Mouse (Mus musculus): ENCODE results near the gene Tdrd1. TPM values are rescaled to one million over a fixed set of nuclear protein-coding genes. Genes with fewer than 3 reads are reported as not detected.

Gene Tdrd1
- polyA plus RNA-seq, 1 experiment: not detected

DNA sequence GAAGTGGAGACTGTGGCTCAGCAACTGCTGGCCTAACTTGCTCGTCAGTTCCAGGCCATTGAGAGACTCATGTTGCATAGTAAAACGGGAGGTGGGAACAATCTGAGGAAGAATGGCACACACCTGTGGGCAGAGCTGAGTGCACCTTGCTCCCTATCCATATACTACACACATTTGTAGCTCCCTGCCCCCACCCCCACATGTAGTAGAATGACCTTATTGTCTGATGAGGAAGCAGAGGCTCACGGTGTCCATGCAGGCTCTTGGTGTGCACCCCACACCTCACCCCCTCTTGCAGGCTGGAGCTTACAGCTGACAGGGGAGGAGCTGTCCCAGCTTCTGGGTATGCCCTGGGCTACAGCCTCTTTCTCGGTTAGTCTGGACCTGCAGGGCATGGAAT is 41.7 kb downstream of the Tdrd1 start:
- no peak overlapping the region for H3K27ac ChIP-seq (ENCODE audit: insufficient read depth, low read depth, low read length)
- TF ChIP-seq CTCF (IDR thresholded peaks at IDR 0.05; ENCODE audit: low read depth, low read length) (no peak), POLR2A (IDR thresholded peaks at IDR 0.05; ENCODE audit: borderline replicate concordance, low read depth, low read length) (no peak)
- H3K4me3 ChIP-seq (ENCODE audit: insufficient read depth, low read length): no peak overlapping the region

DNA sequence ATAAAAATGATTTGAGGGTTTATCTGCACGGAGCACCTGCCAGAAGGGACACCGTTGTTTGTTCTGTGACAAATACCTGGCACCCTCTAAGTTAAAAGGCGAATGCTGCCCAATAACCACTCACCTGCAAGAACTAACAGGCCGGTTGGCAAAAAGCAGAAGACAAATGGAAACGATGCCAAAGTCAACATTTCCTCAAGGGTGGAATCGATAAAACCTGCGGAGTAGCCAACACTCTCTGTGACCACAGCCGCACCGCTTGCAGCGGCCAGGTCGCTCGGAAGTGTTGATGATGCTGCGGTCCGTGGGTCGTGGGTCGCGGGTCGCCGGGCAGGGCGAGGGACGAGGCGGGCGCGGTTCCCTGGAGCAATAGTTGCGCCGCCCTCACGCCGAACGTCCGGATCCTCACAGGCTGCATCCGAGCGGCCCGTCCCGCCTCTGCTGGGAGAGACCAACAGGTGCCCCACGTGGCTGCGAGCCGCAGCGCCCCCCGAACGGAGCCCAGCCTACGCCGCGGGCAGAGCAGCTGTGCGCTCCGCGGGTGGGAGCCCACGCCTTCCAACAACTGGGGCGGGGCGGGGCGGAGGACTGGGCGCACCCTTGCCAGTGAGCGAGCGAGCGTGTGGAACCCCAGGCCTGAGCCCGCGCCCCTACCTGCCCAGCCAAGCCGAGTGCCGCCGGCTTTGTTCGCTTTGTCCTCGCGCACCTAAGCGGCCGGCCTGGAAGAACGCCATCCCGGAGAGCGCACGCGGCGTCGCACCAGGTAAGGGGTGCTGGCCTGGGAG is 48.0 kb downstream of the Tdrd1 start, which contains the start of gene Vwa2:
Vwa2 (plus strand) TSS at position 434 of the 785 bp plus-strand sequence.
- no peak for TF ChIP-seq POLR2A (IDR thresholded peaks at IDR 0.05; ENCODE audit: borderline replicate concordance, low read depth, low read length)
- TF ChIP-seq CTCF (IDR thresholded peaks at IDR 0.05; ENCODE audit: low read depth, low read length): no peak
- no peaks in the 10 kb centered on the region for H3K4me1 ChIP-seq (ENCODE audit: control insufficient read depth, insufficient read depth, low read length)
- H3K4me3 ChIP-seq (ENCODE audit: insufficient read depth, low read length): no peak within 1 kb of the TSS
- no peak within 1 kb of the TSS for H3K27ac ChIP-seq (ENCODE audit: insufficient read depth, low read depth, low read length)

More for the DNA sequence above, 41.7 kb downstream of the Tdrd1 start:
- no peaks in the 10 kb centered on the region for H3K4me1 ChIP-seq (ENCODE audit: control insufficient read depth, insufficient read depth, low read length)

- no peak overlapping the region for H3K27ac ChIP-seq (ENCODE audit: insufficient read depth, low read depth, low read length)
- H3K4me1 ChIP-seq (ENCODE audit: control insufficient read depth, insufficient read depth, low read length): no peaks in the 10 kb centered on the region
- TF ChIP-seq POLR2A (IDR thresholded peaks at IDR 0.05; ENCODE audit: borderline replicate concordance, low read depth, low read length) (no peak), CTCF (IDR thresholded peaks at IDR 0.05; ENCODE audit: low read depth, low read length) (no peak)
- no peak overlapping the region for H3K4me3 ChIP-seq (ENCODE audit: insufficient read depth, low read length)
Measured at GRCm38 (mm10) chr19:56874601-56875315, 48.7 kb downstream of the Tdrd1 start.

GRCm38 (mm10) chr19:56877364-56877763 is 51.4 kb downstream of the Tdrd1 start:
- TF ChIP-seq POLR2A (IDR thresholded peaks at IDR 0.05; ENCODE audit: borderline replicate concordance, low read depth, low read length): no peak
- no peak for TF ChIP-seq CTCF (IDR thresholded peaks at IDR 0.05; ENCODE audit: low read depth, low read length)
- Histone ChIP-seq H3K27ac (ENCODE audit: insufficient read depth, low read depth, low read length) (no peak overlapping the region), H3K4me3 (ENCODE audit: insufficient read depth, low read length) (no peak overlapping the region), H3K4me1 (ENCODE audit: control insufficient read depth, insufficient read depth, low read length) (no peaks in the 10 kb centered on the region)

GRCm38 (mm10) chr19:56887879-56888278 is 61.9 kb downstream of the Tdrd1 start:
- no peak overlapping the region for H3K4me3 ChIP-seq (ENCODE audit: insufficient read depth, low read length)
- TF ChIP-seq CTCF (IDR thresholded peaks at IDR 0.05; ENCODE audit: low read depth, low read length) (no peak), POLR2A (IDR thresholded peaks at IDR 0.05; ENCODE audit: borderline replicate concordance, low read depth, low read length) (no peak)
- no peaks in the 10 kb centered on the region for H3K4me1 ChIP-seq (ENCODE audit: control insufficient read depth, insufficient read depth, low read length)
- H3K27ac ChIP-seq (ENCODE audit: insufficient read depth, low read depth, low read length): no peak overlapping the region

GRCm38 (mm10) chr19:56888654-56889053 is 62.6 kb downstream of the Tdrd1 start:
- Histone ChIP-seq H3K27ac (ENCODE audit: insufficient read depth, low read depth, low read length) (no peak overlapping the region), H3K4me1 (ENCODE audit: control insufficient read depth, insufficient read depth, low read length) (no peaks in the 10 kb centered on the region)
- TF ChIP-seq POLR2A (IDR thresholded peaks at IDR 0.05; ENCODE audit: borderline replicate concordance, low read depth, low read length): no peak
- no peak for TF ChIP-seq CTCF (IDR thresholded peaks at IDR 0.05; ENCODE audit: low read depth, low read length)

DNA sequence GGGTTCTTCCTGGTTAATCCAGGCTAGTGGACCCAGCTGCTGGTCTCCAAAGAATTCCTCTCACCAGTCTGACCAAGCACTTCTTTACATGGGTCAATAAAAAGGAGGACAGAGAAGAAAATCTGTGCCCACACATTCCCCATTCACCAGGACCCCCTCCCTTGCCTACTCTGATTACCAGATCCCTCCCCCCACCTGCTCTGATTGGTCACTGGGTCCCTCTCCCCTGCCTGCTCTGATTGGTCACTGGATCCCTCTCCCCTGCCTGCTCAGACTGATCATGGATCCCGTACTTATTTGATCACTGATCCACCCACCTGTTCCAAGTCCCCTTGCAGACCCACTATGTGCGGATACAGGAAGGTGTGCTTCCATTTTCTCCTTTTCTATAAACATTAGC is 65.4 kb downstream of the Tdrd1 start:
- H3K4me3 ChIP-seq (ENCODE audit: insufficient read depth, low read length): no peak overlapping the region
- no peaks in the 10 kb centered on the region for H3K4me1 ChIP-seq (ENCODE audit: control insufficient read depth, insufficient read depth, low read length)
- no peak for TF ChIP-seq POLR2A (IDR thresholded peaks at IDR 0.05; ENCODE audit: borderline replicate concordance, low read depth, low read length)
- H3K27ac ChIP-seq (ENCODE audit: insufficient read depth, low read depth, low read length): no peak overlapping the region

More at GRCm38 (mm10) chr19:56888654-56889053, 62.6 kb downstream of the Tdrd1 start:
- H3K4me3 ChIP-seq (ENCODE audit: insufficient read depth, low read length): no peak overlapping the region

DNA sequence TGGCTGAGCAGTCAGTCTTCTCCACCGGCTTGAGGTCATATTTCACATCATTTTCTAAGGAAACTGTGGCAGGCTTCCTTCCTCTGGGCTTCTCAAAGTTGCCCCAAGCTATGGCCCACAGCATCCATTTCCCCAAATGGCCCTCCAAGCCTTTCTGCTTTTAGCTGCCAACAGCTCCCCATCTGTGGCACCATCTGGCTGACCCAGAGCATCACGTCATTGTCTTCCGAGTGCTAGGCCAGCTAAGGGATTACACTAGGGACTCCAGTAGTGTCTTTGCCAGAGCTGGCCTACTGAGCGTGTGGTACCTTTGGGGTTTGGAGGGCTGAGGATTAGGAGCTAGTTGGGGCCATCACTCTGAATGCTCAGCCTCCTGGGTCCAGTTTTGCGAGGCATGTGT is 66.6 kb downstream of the Tdrd1 start:
- no peak overlapping the region for H3K27ac ChIP-seq (ENCODE audit: insufficient read depth, low read depth, low read length)
- no peak overlapping the region for H3K4me3 ChIP-seq (ENCODE audit: insufficient read depth, low read length)
- TF ChIP-seq CTCF (IDR thresholded peaks at IDR 0.05; ENCODE audit: low read depth, low read length): no peak
- TF ChIP-seq POLR2A (IDR thresholded peaks at IDR 0.05; ENCODE audit: borderline replicate concordance, low read depth, low read length): no peak
- H3K4me1 ChIP-seq (ENCODE audit: control insufficient read depth, insufficient read depth, low read length): no peaks in the 10 kb centered on the region

DNA sequence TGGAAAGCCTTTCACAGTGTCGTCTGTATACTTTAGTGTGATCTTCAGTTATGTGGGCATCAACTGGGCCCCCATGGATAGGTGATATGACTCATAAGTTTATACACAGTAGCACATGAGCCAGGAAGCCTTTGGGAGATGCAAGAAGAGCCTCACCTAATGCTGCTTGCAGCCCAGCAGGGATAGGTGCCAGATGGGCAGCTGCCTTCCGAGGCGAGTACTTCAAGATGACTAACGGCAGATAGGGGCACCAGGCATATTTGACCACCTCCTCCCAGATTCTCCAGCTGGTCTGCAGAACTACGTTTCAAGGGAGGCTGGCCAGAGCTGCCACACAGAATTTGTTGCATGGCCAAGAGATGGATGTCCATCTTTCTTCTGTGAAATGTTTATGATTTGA is 67.3 kb downstream of the Tdrd1 start:
- Histone ChIP-seq H3K27ac (ENCODE audit: insufficient read depth, low read depth, low read length) (no peak overlapping the region), H3K4me1 (ENCODE audit: control insufficient read depth, insufficient read depth, low read length) (no peaks in the 10 kb centered on the region), H3K4me3 (ENCODE audit: insufficient read depth, low read length) (no peak overlapping the region)
- no peak for TF ChIP-seq POLR2A (IDR thresholded peaks at IDR 0.05; ENCODE audit: borderline replicate concordance, low read depth, low read length)
- no peak for TF ChIP-seq CTCF (IDR thresholded peaks at IDR 0.05; ENCODE audit: low read depth, low read length)

DNA sequence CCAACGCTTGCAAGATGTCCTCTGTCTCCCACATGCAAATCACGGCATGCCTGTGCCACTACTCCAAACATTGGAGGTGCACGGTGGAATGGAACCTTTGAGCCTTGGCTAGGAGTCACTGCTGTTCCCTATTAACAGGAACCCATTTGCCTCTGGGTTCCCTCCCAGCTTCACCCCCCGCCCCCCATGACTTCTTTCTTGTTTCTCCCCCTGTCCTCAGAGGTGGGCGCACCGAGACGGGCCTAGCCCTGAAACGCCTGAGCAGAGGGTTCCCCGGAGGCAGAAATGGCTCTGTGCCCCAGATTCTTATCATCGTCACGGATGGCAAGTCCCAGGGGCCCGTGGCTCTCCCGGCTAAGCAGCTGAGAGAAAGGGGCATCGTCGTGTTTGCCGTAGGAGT is 71.6 kb downstream of the Tdrd1 start:
- Histone ChIP-seq H3K4me3 (ENCODE audit: insufficient read depth, low read length) (no peak overlapping the region), H3K27ac (ENCODE audit: insufficient read depth, low read depth, low read length) (no peak overlapping the region), H3K4me1 (ENCODE audit: control insufficient read depth, insufficient read depth, low read length) (no peaks in the 10 kb centered on the region)
- TF ChIP-seq CTCF (IDR thresholded peaks at IDR 0.05; ENCODE audit: low read depth, low read length) (no peak), POLR2A (IDR thresholded peaks at IDR 0.05; ENCODE audit: borderline replicate concordance, low read depth, low read length) (no peak)

Data from bone marrow macrophage, adult 2 months (primary cell).